Mouse (Mus musculus): ENCODE data around the gene Gpr33.

- TF ChIP-seq CTCF (IDR thresholded peaks at IDR 0.05) (no peak), POLR2A (IDR thresholded peaks at IDR 0.05; ENCODE audit: insufficient read depth, low read depth, low read length) (no peak)
These were observed 25.1 kb downstream of the Gpr33 start for GRCm38 (mm10) chr12:52002746-52003145.
